Mouse (Mus musculus) lung, postnatal 0 days (tissue): ENCODE data around the gene Trio.

Experiments
- CTCF ChIP-seq: IDR thresholded peaks from 2 replicates; pipeline ENCODE4 v1.5.1; 2016; ENCODE audit warnings: antibody characterized with exemption, mild to moderate bottlenecking
- EP300 ChIP-seq: IDR thresholded peaks from 2 replicates; pipeline ENCODE4 v1.6.1; 2016; ENCODE audit warnings: antibody characterized with exemption, mild to moderate bottlenecking, control low read depth

- TF ChIP-seq CTCF: no peak
- no peak for TF ChIP-seq EP300
Observed at GRCm38 (mm10) chr15:28060977-28061376, 35.3 kb upstream of the Trio start.
